Mouse (Mus musculus) thymus, adult 2 months (tissue): Measurements from ENCODE around the gene Homer2. TPM values are rescaled to one million over a fixed set of nuclear protein-coding genes. Genes with fewer than 3 reads are reported as not detected.

ENCODE experiments used
- DNase-seq: peaks from one replicate; pipeline ENCODE4 v3.0.0; 2021
- H3K27ac ChIP-seq: fragments of 200-500 bp; 2 replicates; pipeline ENCODE4 v1.5.1; 2012; ENCODE audit warnings: low read length, control low read depth; ENCODE audit not compliant: control insufficient read depth, insufficient read depth
- H3K27me3 ChIP-seq: fragments of 200-500 bp; 2 replicates; pipeline ENCODE4 v1.6.1; 2012; ENCODE audit warnings: mild to moderate bottlenecking, low read length, moderate library complexity, mixed read lengths; ENCODE audit not compliant: control insufficient read depth, insufficient read depth
- H3K36me3 ChIP-seq: fragments of 200-500 bp; 2 replicates; pipeline ENCODE4 v1.6.1; 2012; ENCODE audit warnings: mild to moderate bottlenecking, low read length, moderate library complexity; ENCODE audit not compliant: control insufficient read depth, insufficient read depth
- H3K4me1 ChIP-seq: fragments of 200-500 bp; replicated peaks from 2 replicates; pipeline ENCODE4 v1.6.1; 2012; ENCODE audit warnings: low read length; ENCODE audit not compliant: control insufficient read depth, insufficient read depth
- H3K4me3 ChIP-seq: fragments of 200-500 bp; 2 replicates; pipeline ENCODE4 v1.5.1; 2012; ENCODE audit warnings: mild to moderate bottlenecking, low read length, control low read depth, moderate library complexity; ENCODE audit not compliant: control insufficient read depth, insufficient read depth
- CTCF ChIP-seq: fragments of 200-500 bp; IDR thresholded peaks from 2 replicates; pipeline ENCODE4 v1.5.1; 2012; ENCODE audit warnings: mild to moderate bottlenecking, control low read depth, low read length, moderate library complexity, borderline replicate concordance; ENCODE audit not compliant: control insufficient read depth, poor library complexity, insufficient read depth; ENCODE audit errors: extremely low read depth
- POLR2A ChIP-seq: fragments of 200-500 bp; IDR thresholded peaks from 2 replicates; pipeline ENCODE4 v1.6.1; 2012; ENCODE audit warnings: mild to moderate bottlenecking, low read length, control low read depth, moderate library complexity; ENCODE audit not compliant: control insufficient read depth, poor library complexity, insufficient read depth; ENCODE audit errors: extremely low read depth
- WGBS: fragments of 180-500 bp; shearing (Covaris S2); methylation state at CpG from one replicate; pipeline ENCODE4 v1.1.7; 2018; 5-methylcytosine and 5-hydroxymethylcytosine counted together
- polyA plus RNA-seq: library from polyadenylated mRNA; depleted of rRNA; stranded (reverse); fragments of >200 nt; gene quantifications from 2 replicates; pipeline ENCODE4 v1.2.3, GENCODE M21; 2012

Gene Homer2
- polyA plus RNA-seq, 1 experiment: 2.4 TPM

DNA sequence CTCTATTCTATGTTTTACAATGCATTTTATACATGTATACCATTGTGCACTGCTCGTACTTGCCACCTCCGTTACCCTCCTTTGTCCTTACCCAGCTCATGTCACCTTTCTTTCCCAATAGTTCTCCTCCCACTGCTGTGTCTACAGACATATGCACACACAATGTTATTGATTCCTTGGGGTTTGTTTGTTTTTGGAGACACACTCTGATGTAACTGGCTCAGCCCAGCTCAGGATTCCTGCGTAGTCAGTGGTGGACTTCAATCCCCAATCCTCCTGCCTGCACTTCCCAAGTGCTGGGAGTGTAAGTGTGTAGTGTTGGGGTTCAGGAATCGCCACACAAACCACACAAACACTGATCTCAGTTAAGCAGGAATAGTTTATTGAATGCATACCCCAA is 120.1 kb downstream of the Homer2 start:
- Histone ChIP-seq H3K4me3 (no peak overlapping the region), H3K36me3 (peaks cover 52% of the 10 kb centered on the region), H3K27me3 (no peaks in the 10 kb centered on the region), H3K4me1 (no peaks in the 10 kb centered on the region), H3K27ac (no peak overlapping the region)
- TF ChIP-seq POLR2A: no peak
- TF ChIP-seq CTCF: no peak
- no peak for DNase-seq
- WGBS: 96% methylated on average over 4 of the region's 4 CpGs

DNA sequence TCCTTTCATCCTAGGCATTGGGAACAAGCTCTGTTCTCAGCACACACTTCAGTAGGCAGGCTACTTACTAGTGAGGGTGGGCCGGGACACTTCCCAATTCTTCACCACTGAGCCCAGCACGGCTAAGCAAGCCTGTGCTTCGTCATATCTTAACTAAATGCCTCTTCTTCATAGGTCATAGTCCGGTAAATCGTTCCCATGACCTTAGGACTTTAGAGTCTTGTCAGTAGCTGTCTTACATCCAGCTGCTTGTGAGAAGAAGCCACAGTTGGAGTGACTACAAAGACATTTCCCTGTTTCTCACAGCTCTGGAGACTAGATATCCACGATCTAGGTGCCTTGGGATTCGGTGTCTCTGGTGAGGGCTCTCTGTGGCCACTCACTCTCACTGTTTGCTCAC is 122.0 kb downstream of the Homer2 start:
- H3K36me3 ChIP-seq: peaks cover 36% of the 10 kb centered on the region
- WGBS: 98% methylated on average over 7 of the region's 7 CpGs
- TF ChIP-seq CTCF (no peak), POLR2A (no peak)
- no peak overlapping the region for H3K27ac ChIP-seq
- no peaks in the 10 kb centered on the region for H3K4me1 ChIP-seq
- no peak overlapping the region for H3K4me3 ChIP-seq
- H3K27me3 ChIP-seq: no peaks in the 10 kb centered on the region
- DNase-seq: no peak

- TF ChIP-seq CTCF: no peak
- no peak for TF ChIP-seq POLR2A
- Histone ChIP-seq H3K4me3 (no peak overlapping the region), H3K36me3 (peaks cover 43% of the 10 kb centered on the region), H3K4me1 (no peaks in the 10 kb centered on the region), H3K27ac (no peak overlapping the region), H3K27me3 (no peaks in the 10 kb centered on the region)
- no peak for DNase-seq
- 89% methylated on average over 3 of the region's 3 CpGs for WGBS
Observed at GRCm38 (mm10) chr7:81583512-81583911, 123.8 kb downstream of the Homer2 start.

GRCm38 (mm10) chr7:81579312-81579711 is 128.0 kb downstream of the Homer2 start:
- DNase-seq: no peak
- H3K27me3 ChIP-seq: no peaks in the 10 kb centered on the region
- no peaks in the 10 kb centered on the region for H3K4me1 ChIP-seq
- H3K36me3 ChIP-seq: peaks cover 16% of the 10 kb centered on the region
- WGBS: 99% methylated on average over 5 of the region's 5 CpGs
- no peak overlapping the region for H3K4me3 ChIP-seq
- H3K27ac ChIP-seq: no peak overlapping the region
- TF ChIP-seq CTCF (no peak), POLR2A (no peak)

GRCm38 (mm10) chr7:81578413-81578812 is 128.9 kb downstream of the Homer2 start:
- H3K27me3 ChIP-seq: no peaks in the 10 kb centered on the region
- no peak for DNase-seq
- H3K36me3 ChIP-seq: peaks cover 16% of the 10 kb centered on the region
- H3K4me3 ChIP-seq: no peak overlapping the region
- H3K4me1 ChIP-seq: peaks cover 3% of the 10 kb centered on the region; the same call in 1 of the 2 replicates
- no peak overlapping the region for H3K27ac ChIP-seq
- no peak for TF ChIP-seq CTCF
- no peak for TF ChIP-seq POLR2A
- WGBS: 98% methylated on average over 7 of the region's 7 CpGs

- Histone ChIP-seq H3K36me3 (peaks cover 16% of the 10 kb centered on the region), H3K4me1 (peaks cover 3% of the 10 kb centered on the region), H3K27ac (no peak overlapping the region), H3K27me3 (no peaks in the 10 kb centered on the region), H3K4me3 (no peak overlapping the region)
- DNase-seq: no peak
- 96% methylated on average over 3 of the region's 3 CpGs for WGBS
- no peak for TF ChIP-seq POLR2A
- TF ChIP-seq CTCF: no peak
Observed at GRCm38 (mm10) chr7:81577872-81578271, 129.5 kb downstream of the Homer2 start.

DNA sequence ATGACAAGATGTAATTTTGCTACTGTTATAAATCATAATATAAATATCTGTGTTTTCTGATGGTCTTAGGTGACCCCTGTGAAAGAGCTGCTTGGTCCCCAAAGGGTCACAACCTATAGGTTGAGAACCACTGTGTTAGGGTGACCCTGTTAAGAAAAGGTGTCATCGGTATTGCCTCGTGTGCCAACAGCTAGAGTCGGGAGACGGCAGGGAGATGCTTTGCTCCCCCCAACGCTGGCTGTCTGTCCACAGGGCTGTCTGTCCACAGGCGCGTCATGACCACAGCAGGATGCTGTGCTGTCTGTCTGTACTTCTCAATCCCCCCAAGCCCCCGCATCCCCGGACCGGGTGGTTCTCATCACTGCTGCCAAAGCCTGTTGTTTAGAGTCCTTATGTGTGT is 131.7 kb downstream of the Homer2 start:
- no peak overlapping the region for H3K4me3 ChIP-seq
- TF ChIP-seq CTCF (no peak), POLR2A (no peak)
- 98% methylated on average over 10 of the region's 10 CpGs for WGBS
- H3K36me3 ChIP-seq: peaks cover 16% of the 10 kb centered on the region
- H3K27ac ChIP-seq: no peak overlapping the region
- no peaks in the 10 kb centered on the region for H3K27me3 ChIP-seq
- DNase-seq: no peak
- peaks cover 11% of the 10 kb centered on the region for H3K4me1 ChIP-seq

GRCm38 (mm10) chr7:81573821-81574220 is 133.5 kb downstream of the Homer2 start:
- H3K36me3 ChIP-seq: peaks cover 9% of the 10 kb centered on the region
- no peak overlapping the region for H3K4me3 ChIP-seq
- over 99% methylated on average over 9 of the region's 9 CpGs for WGBS
- no peaks in the 10 kb centered on the region for H3K27me3 ChIP-seq
- no peak overlapping the region for H3K27ac ChIP-seq
- H3K4me1 ChIP-seq: peaks cover 11% of the 10 kb centered on the region
- DNase-seq: no peak
- no peak for TF ChIP-seq POLR2A
